Mouse (Mus musculus) heart, postnatal 0 days (tissue): ENCODE data around the gene F2rl2.

Experiments used
- CTCF ChIP-seq: IDR thresholded peaks from 2 replicates; pipeline ENCODE4 v1.5.1; 2016; ENCODE audit warnings: antibody characterized with exemption, control low read depth, low read depth
- EP300 ChIP-seq: IDR thresholded peaks from 2 replicates; pipeline ENCODE4 v1.6.1; 2016; ENCODE audit warnings: antibody characterized with exemption, low read depth

DNA sequence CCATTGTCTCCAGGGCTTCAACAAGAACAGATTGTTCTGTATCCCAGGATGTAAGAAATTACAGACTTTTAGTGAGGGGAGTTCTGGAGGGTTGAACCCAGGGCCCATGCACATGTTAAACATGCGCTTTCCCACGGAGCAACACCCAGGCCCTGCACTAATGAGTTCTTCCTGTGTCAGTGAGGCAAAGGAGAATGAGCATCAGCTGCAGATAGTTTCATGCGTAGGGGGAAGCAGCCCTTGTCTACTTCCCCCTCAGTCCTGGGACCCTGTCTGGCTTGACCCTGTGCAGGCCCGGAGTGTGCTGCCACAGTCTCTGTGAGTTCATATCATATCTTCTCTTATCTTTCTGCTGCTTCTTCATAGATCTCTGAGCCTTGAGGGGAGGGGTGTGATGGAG lies 49.4 kb upstream of the F2rl2 start:
- TF ChIP-seq CTCF = no peak
- TF ChIP-seq EP300 = no peak
